Mouse (Mus musculus) cortical plate, adult 2 months (tissue): ENCODE results near the gene Olfr1248. TPM values are rescaled to one million over a fixed set of nuclear protein-coding genes. Genes with fewer than 3 reads are reported as not detected.
"Not testable (repeated sequence)": the region's sequence is repeated elsewhere in the genome, so short reads cannot be mapped to it uniquely, and the experiment has no call there.

Experiments
- H3K27ac ChIP-seq: fragments of 200-500 bp; 2 replicates; pipeline ENCODE4 v1.5.1; 2012; ENCODE audit warnings: low read length, control low read depth, inconsistent platforms; ENCODE audit not compliant: insufficient read depth
- H3K4me1 ChIP-seq: fragments of 200-500 bp; 2 replicates; pipeline ENCODE4 v1.6.1; 2011; ENCODE audit warnings: low read length; ENCODE audit not compliant: control insufficient read depth, insufficient read depth
- H3K4me3 ChIP-seq: fragments of 200-500 bp; 2 replicates; pipeline ENCODE4 v1.5.1; 2011; ENCODE audit warnings: mild to moderate bottlenecking, low read length, control low read depth; ENCODE audit not compliant: insufficient read depth
- CTCF ChIP-seq: fragments of 200-500 bp; IDR thresholded peaks from 2 replicates; pipeline ENCODE4 v1.5.1; 2011; ENCODE audit warnings: mild to moderate bottlenecking, control low read depth, low read length; ENCODE audit not compliant: insufficient read depth; ENCODE audit errors: extremely low read depth
- POLR2A ChIP-seq: fragments of 200-500 bp; IDR thresholded peaks from 2 replicates; pipeline ENCODE4 v1.6.1; 2011; ENCODE audit warnings: mild to moderate bottlenecking, low read length, control low read depth; ENCODE audit not compliant: insufficient read depth; ENCODE audit errors: extremely low read depth
- polyA plus RNA-seq: library from polyadenylated mRNA; depleted of rRNA; stranded (reverse); fragments of >200 nt; gene quantifications from 2 replicates; pipeline ENCODE4 v1.2.3, GENCODE M21; 2012; rRNA removed

Gene Olfr1248
- not detected in 2 replicates for polyA plus RNA-seq

DNA sequence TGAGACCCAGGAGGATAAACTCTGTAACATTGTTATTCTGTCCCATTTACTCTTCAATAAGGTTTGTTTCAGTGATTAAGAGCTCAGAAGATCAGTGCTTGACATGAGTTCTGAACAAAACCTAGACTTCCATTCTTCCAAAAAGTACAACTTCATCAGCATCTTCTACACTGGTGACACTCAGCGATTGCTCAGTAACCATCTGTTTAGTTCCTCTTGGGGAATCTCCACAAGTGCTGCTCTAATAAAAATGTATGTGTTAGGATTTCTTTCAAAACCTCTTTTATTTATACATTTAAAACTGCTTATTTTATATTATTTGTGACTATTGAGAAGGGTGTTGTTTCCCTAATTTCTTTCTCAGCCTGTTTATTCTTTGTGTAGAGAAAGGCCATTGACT, at the start of gene Olfr1248:
Gene Olfr1248, minus strand, starts transcription at position 101 of the 400 bp plus-strand sequence.
- not testable (repeated sequence) for H3K4me3 ChIP-seq, H3K27ac ChIP-seq, H3K4me1 ChIP-seq

DNA sequence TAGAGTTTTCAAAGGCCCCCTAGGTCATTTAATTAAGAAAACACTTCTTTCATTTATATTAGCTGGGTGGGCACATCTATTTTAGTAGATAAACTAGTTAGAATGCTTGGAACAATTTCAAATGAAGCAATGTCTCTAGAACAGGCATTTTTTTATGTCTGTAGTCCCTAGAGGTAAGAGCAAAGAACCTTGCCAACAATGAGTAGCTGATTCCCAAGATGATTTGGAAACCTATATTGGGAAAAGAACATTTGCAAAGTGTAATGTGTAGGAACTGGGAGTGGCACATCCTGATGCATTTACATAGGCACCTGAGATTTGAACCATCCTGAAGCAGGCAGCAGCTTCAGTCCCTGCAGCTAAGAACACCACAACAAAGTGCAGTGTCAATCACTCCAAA, 43.3 kb upstream of the Olfr1248 start, which contains the start of gene Olfr1250:
Gene Olfr1250, minus strand, starts transcription at position 101 of the 400 bp plus-strand sequence.
- Histone ChIP-seq H3K4me3 (no peak within 1 kb of the TSS), H3K27ac (no peak within 1 kb of the TSS), H3K4me1 (no peaks in the 10 kb centered on the region)
- TF ChIP-seq POLR2A (no peak), CTCF (no peak)

DNA sequence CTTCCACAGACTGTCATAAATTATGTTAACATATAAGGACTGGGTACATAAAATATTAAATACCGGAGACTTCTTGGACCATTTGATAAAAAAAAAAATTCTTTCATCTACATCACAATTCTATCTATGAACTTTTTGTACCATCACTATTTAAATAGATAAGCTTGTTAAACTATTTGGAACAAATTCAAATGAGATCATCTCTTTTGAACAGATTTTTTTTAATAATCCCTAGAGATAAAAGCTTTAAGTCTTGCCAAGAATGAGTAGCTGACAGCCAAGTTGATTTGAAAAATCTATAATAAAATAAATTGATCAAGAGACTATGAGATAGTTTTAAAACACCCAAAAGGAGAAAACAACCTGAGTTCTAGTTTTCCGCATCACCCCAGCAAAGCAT, 16.8 kb upstream of the Olfr1248 start, which contains the start of gene Olfr1249:
Gene Olfr1249, minus strand, starts transcription at position 101 of the 400 bp plus-strand sequence.
- no peak within 1 kb of the TSS for H3K4me3 ChIP-seq
- TF ChIP-seq POLR2A (no peak), CTCF (no peak)
- H3K4me1 ChIP-seq: no peaks in the 10 kb centered on the region

DNA sequence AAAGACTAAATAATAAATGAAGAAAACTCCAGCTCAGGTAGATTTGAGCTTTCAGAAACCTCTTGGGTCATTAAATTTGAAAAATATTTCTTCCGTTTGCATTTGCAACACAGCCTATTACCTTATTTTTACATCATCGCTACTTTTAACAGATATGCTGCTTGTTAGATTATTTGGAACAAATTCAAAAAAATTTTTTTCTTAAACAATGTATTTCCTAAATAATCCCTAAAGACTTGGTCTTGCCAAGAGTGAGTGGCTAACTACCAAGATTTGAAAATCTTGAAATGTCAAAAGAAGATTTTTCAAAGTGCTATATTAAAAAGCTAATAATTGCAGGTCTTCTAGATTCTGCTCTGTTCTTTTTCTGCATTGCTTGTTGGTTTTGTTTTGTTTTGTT, 4.0 kb downstream of the Olfr1248 start, which contains the start of gene Olfr1247:
Gene Olfr1247, minus strand, starts transcription at position 101 of the 400 bp plus-strand sequence.
- TF ChIP-seq POLR2A (no peak), CTCF (no peak)
- no peaks in the 10 kb centered on the region for H3K4me1 ChIP-seq
- H3K4me3 ChIP-seq: no peak within 1 kb of the TSS
- no peak within 1 kb of the TSS for H3K27ac ChIP-seq

More for the DNA sequence above, 16.8 kb upstream of the Olfr1248 start, which contains the start of gene Olfr1249:
- no peak within 1 kb of the TSS for H3K27ac ChIP-seq

DNA sequence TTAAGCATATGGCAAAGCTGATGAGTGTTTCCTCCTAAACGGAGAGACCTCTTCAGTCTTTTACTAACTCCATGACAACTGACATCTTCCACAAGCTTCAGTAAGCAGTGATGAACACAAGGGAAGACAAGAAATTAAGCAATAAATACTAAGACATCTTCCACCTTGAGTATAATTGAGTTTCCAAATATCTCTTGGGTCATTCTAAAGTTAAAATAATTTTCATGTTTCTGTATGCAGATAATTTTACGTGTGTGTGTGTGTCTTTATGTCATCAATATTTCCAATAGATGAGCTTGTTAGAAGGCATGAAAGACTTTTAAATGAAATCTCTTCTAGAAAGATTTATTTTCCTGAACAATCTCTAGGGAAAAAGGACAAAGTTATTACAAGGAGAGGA, 25.0 kb downstream of the Olfr1248 start, which contains the start of gene Olfr1246:
Gene Olfr1246, minus strand, starts transcription at position 101 of the 400 bp plus-strand sequence.
- Histone ChIP-seq H3K4me1 (no peaks in the 10 kb centered on the region), H3K27ac (no peak within 1 kb of the TSS), H3K4me3 (no peak within 1 kb of the TSS)
- TF ChIP-seq CTCF (no peak), POLR2A (no peak)

DNA sequence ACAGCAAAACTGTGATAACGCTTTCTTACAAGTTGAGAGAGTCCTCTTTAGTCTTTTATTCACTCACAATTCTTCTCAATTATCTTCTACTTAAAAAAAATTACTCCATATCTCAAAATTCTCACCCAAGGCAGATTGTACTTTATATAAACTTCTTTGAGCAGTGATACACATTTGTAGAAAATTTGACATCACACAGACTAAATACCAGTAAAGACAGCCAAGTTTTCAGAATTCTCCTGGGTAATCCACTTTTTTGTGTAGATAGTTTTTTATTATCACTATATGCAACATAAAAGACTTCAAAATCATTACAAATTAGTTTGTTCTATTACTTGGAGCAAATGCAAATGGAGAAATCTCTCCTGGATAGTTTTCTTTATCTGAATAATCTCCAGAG, 39.7 kb downstream of the Olfr1248 start, which contains the start of gene Olfr1245:
Gene Olfr1245, minus strand, starts transcription at position 101 of the 400 bp plus-strand sequence.
- Histone ChIP-seq H3K4me3 (no peak within 1 kb of the TSS), H3K27ac (no peak within 1 kb of the TSS), H3K4me1 (no peaks in the 10 kb centered on the region)
- no peak for TF ChIP-seq CTCF
- no peak for TF ChIP-seq POLR2A

Other genes with a start within 250 kb of the Olfr1248 start
- gene Olfr1238, start 208.6 kb downstream of the Olfr1248 start, polyA plus RNA-seq: not detected in 2 replicates
- gene Olfr1239, start 197.8 kb downstream of the Olfr1248 start, polyA plus RNA-seq: not detected in 2 replicates
- not detected in 2 replicates for gene Olfr1240, start 175.2 kb downstream of the Olfr1248 start, polyA plus RNA-seq
- gene Olfr1241, start 131.1 kb downstream of the Olfr1248 start, polyA plus RNA-seq: not detected in 2 replicates
- gene Olfr1242, start 119.9 kb downstream of the Olfr1248 start, polyA plus RNA-seq: not detected in 2 replicates
- gene Olfr1243, start 86.8 kb downstream of the Olfr1248 start, polyA plus RNA-seq: not detected in 2 replicates
- not detected in 2 replicates for gene Olfr1245, start 39.8 kb downstream of the Olfr1248 start, polyA plus RNA-seq
- not detected in 2 replicates for gene Olfr1246, start 25.1 kb downstream of the Olfr1248 start, polyA plus RNA-seq
- 0.02 TPM in 1 of 2 replicates, not detected in the other for gene Olfr1247, start 4.1 kb downstream of the Olfr1248 start, polyA plus RNA-seq
- not detected in 2 replicates for gene Olfr1249, start 16.7 kb upstream of the Olfr1248 start, polyA plus RNA-seq
- gene Olfr1250, start 43.2 kb upstream of the Olfr1248 start, polyA plus RNA-seq: not detected in 2 replicates
- gene Olfr1251, start 53.7 kb upstream of the Olfr1248 start, polyA plus RNA-seq: not detected in 2 replicates
- gene Olfr1252, start 106.8 kb upstream of the Olfr1248 start, polyA plus RNA-seq: not detected in 2 replicates
- not detected in 2 replicates for gene Olfr1253, start 138.8 kb upstream of the Olfr1248 start, polyA plus RNA-seq
- gene Olfr1254, start 175.4 kb upstream of the Olfr1248 start, polyA plus RNA-seq: not detected in 2 replicates
- not detected in 2 replicates for gene Olfr1255, start 193.8 kb upstream of the Olfr1248 start, polyA plus RNA-seq
- gene Olfr1256, start 223.3 kb upstream of the Olfr1248 start, polyA plus RNA-seq: not detected in 2 replicates
- not detected in 2 replicates for gene Olfr48, start 230.0 kb upstream of the Olfr1248 start, polyA plus RNA-seq